Mouse (Mus musculus) retina, postnatal 1 day (tissue): ENCODE measurements around the gene Klf12.
"Not testable (repeated sequence)": the region's sequence is repeated elsewhere in the genome, so short reads cannot be mapped to it uniquely, and the experiment has no call there.

Experiments
- DNase-seq: peaks from one replicate; pipeline ENCODE4 v3.0.0-alpha.2; 2012

The Klf12 gene

DNA sequence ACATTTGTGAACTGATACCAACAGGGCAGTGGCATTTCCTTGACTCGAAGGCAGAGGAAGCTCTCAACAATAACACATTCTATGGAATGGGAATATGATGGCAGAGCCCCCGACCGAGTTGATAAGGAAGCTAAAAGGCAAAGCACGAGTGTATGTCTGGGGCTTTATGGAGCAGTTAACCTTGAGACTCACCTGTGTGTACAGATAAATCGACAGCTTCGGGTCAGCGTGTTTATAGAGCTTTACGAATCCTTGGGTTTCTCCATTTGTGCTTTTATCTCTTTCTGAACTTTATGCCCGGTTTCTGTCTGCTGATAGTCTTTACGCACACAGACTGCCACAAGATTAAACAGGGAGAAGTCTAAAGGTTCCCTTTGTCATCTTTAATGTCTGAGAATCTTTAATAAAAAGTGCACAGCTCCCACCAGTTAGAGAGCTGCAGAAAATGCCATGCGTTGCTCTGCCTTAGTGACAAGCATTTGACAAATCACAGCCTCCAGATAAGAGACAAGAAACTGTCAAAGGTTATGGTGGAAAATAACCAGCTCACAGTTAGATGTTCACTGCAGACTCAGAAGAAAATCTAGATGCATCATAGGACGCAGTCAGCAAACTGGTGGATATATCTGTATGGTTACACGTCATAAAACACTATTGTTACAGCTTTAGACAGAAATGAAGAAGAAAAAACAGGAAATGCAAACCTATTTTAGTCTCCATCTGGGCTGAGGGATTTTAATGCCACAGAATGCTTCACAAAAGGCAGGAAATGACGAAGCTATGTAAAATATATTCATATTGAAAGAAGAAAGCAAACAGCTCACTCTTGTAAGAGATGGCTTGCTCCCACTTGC lies 428.1 kb downstream of the Klf12 start:
- no peak for DNase-seq

- not testable (repeated sequence) for DNase-seq
Measured at GRCm38 (mm10) chr14:99854467-99854807, 430.0 kb downstream of the Klf12 start.

GRCm38 (mm10) chr14:99853769-99854466 lies 430.6 kb downstream of the Klf12 start:
- DNase-seq = not testable (repeated sequence)

GRCm38 (mm10) chr14:99850350-99850749 lies 434.1 kb downstream of the Klf12 start:
- no peak for DNase-seq

DNA sequence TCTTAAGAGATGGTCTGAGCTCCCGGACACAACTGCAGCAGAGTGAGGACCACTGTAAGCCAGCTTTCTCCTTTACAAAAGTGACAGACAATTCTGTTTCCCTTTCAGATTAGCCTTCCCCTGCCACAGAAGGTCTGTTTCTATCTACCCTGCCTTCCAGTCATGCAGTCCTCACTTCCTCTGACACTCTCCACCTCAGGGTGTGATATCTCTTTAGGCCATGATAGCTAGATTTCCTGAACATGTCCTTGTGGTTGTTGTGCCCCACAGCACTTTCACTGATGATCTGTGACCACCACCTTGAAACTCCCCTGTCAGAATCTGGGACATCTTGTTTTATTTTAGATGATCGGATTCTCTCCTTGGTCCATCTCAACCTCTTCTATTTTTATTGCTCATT lies 437.0 kb downstream of the Klf12 start:
- no peak for DNase-seq

DNA sequence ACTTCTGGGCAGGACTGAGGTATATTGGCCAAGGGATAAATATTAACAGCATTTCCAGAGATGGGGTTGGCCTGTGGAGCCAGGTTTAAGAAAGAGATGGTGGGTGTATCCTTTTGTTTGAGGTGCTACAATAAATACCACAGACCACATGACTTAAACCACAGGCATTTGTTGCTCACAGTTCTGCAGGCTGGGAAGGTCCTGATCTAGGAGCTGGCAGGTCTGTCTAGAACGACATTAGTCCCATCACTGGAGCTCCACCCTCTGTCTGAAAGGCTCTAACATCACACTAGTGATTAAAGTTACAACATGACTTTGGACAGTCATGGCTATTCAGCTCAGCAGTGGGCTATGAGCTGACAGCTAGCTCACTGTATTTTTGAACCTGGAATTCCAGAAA lies 457.8 kb downstream of the Klf12 start:
- no peak for DNase-seq
